Mouse (Mus musculus): ENCODE measurements around the gene Miga2.

DNA sequence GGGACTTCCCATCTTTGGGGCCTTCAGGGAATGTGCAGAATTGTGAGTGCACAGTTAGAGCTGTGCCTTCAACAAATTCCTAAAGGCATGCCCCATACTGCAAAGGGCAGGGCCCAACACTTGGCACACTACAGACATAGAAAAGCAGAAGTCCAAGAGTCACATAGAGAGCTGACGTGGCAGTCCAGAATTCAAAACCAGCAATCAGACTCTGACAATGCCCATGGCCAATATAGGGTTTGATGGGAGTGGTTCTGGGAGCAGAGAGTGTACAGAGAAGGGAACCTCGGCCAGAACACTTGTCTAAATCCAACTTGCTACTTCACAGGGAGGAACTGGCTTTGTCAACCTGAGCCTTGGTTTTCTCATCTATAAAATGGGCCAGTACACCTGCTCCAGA is 43.2 kb downstream of the Miga2 start:
- TF ChIP-seq CTCF (IDR thresholded peaks at IDR 0.05; ENCODE audit: extremely low read depth, insufficient read depth, insufficient read length, insufficient replicate concordance): no peak
- no peak for TF ChIP-seq POLR2A (IDR thresholded peaks at IDR 0.05; ENCODE audit: low read depth, low read length)

All from spleen, adult 2 months (tissue).